Mouse (Mus musculus) forebrain, embryonic 15.5 days (tissue): ENCODE measurements at regions not wholly inside any gene's neighbourhood (a gene's known extent, or its start where the extent isn't known, plus 50 kb on each side); places are given as distances from the start of the nearest gene placed in this dataset.

Experiments
- ATAC-seq: fragments of 200-750 bp; cut with Nextera tagmentation; replicated peaks from 2 replicates; pipeline ENCODE4 v1.8.0; 2017; ENCODE audit warnings: mild to moderate bottlenecking, moderate TSS enrichment, moderate library complexity
- H3K27ac ChIP-seq: fragments of 300-500 bp; sonication (generic); replicated peaks from 2 replicates; pipeline ENCODE4 v1.5.1; 2015; ENCODE audit warnings: mild to moderate bottlenecking, inconsistent platforms
- H3K27me3 ChIP-seq: fragments of 300-500 bp; sonication (generic); 2 replicates; pipeline ENCODE4 v1.6.1; 2015; ENCODE audit warnings: inconsistent platforms
- H3K36me3 ChIP-seq: fragments of 300-500 bp; sonication (generic); 2 replicates; pipeline ENCODE4 v1.6.1; 2015; ENCODE audit warnings: mild to moderate bottlenecking, inconsistent platforms
- H3K4me1 ChIP-seq: fragments of 300-500 bp; sonication (generic); 2 replicates; pipeline ENCODE4 v1.6.1; 2015; ENCODE audit warnings: inconsistent platforms
- H3K4me2 ChIP-seq: fragments of 300-500 bp; sonication (generic); replicated peaks from 2 replicates; pipeline ENCODE4 v1.6.1; 2015; ENCODE audit warnings: mild to moderate bottlenecking, inconsistent platforms
- H3K4me3 ChIP-seq: fragments of 300-500 bp; sonication (generic); 2 replicates; pipeline ENCODE4 v1.5.1; 2015; ENCODE audit warnings: mild to moderate bottlenecking, inconsistent platforms
- H3K9ac ChIP-seq: fragments of 300-500 bp; sonication (generic); replicated peaks from 2 replicates; pipeline ENCODE4 v1.6.1; 2015; ENCODE audit warnings: mild to moderate bottlenecking, inconsistent platforms
- H3K9me3 ChIP-seq: fragments of 300-500 bp; sonication (generic); 2 replicates; pipeline ENCODE4 v1.6.1; 2016; ENCODE audit warnings: inconsistent platforms
- WGBS: fragments of 180-500 bp; shearing (Covaris S2); methylation state at CpG from one replicate; pipeline ENCODE4 v1.1.7; 2015; ENCODE audit warnings: mixed read lengths; 5-methylcytosine and 5-hydroxymethylcytosine counted together

GRCm38 (mm10) chr10:17129391-17130163 is 593.4 kb upstream of the Cited2 start:
- Histone ChIP-seq H3K4me1 (no peaks in the 10 kb centered on the region), H3K27me3 (no peaks in the 10 kb centered on the region), H3K4me3 (no peak overlapping the region), H3K9me3 (no peaks in the 10 kb centered on the region), H3K4me2 (no peak overlapping the region), H3K27ac (no peak overlapping the region), H3K36me3 (no peaks in the 10 kb centered on the region), H3K9ac (no peak overlapping the region)
- WGBS: 94% methylated on average over 4 of the region's 4 CpGs
- ATAC-seq: no peak

- Histone ChIP-seq H3K36me3 (no peaks in the 10 kb centered on the region), H3K4me2 (no peak overlapping the region), H3K4me3 (no peak overlapping the region), H3K9ac (no peak overlapping the region), H3K4me1 (no peaks in the 10 kb centered on the region), H3K27ac (no peak overlapping the region), H3K27me3 (no peaks in the 10 kb centered on the region), H3K9me3 (no peaks in the 10 kb centered on the region)
- ATAC-seq: no peak
- 90% methylated on average over 1 of the region's 1 CpGs for WGBS
These were observed 592.4 kb upstream of the Cited2 start for GRCm38 (mm10) chr10:17130661-17131060.

GRCm38 (mm10) chr10:17131763-17132162 is 591.3 kb upstream of the Cited2 start:
- H3K9me3 ChIP-seq: no peaks in the 10 kb centered on the region
- no peaks in the 10 kb centered on the region for H3K4me1 ChIP-seq
- no peaks in the 10 kb centered on the region for H3K36me3 ChIP-seq
- no peak overlapping the region for H3K27ac ChIP-seq
- no peak overlapping the region for H3K9ac ChIP-seq
- ATAC-seq: no peak
- H3K27me3 ChIP-seq: no peaks in the 10 kb centered on the region
- no peak overlapping the region for H3K4me3 ChIP-seq
- no peak overlapping the region for H3K4me2 ChIP-seq
- WGBS: 44% methylated on average over 4 of the region's 4 CpGs

- 43% methylated on average over 3 of the region's 3 CpGs for WGBS
- no peaks in the 10 kb centered on the region for H3K27me3 ChIP-seq
- H3K9me3 ChIP-seq: no peaks in the 10 kb centered on the region
- H3K9ac ChIP-seq: no peak overlapping the region
- H3K4me1 ChIP-seq: 0 out of 2 replicates have a peak, but pooled peaks cover 3% of the 10 kb centered on the region
- ATAC-seq: no peak
- H3K4me2 ChIP-seq: no peak overlapping the region
- H3K27ac ChIP-seq: no peak overlapping the region
- no peak overlapping the region for H3K4me3 ChIP-seq
- no peaks in the 10 kb centered on the region for H3K36me3 ChIP-seq
These were observed 547.6 kb upstream of the Cited2 start for GRCm38 (mm10) chr10:17175385-17175784.

GRCm38 (mm10) chr10:17177054-17177453 is 546.0 kb upstream of the Cited2 start:
- Histone ChIP-seq H3K4me2 (no peak overlapping the region), H3K9me3 (no peaks in the 10 kb centered on the region), H3K4me3 (no peak overlapping the region), H3K27me3 (no peaks in the 10 kb centered on the region), H3K36me3 (no peaks in the 10 kb centered on the region), H3K4me1 (0 out of 2 replicates have a peak, but pooled peaks cover 3% of the 10 kb centered on the region), H3K9ac (no peak overlapping the region), H3K27ac (no peak overlapping the region)
- WGBS: 31% methylated on average over 1 of the region's 1 CpGs
- ATAC-seq: no peak

DNA sequence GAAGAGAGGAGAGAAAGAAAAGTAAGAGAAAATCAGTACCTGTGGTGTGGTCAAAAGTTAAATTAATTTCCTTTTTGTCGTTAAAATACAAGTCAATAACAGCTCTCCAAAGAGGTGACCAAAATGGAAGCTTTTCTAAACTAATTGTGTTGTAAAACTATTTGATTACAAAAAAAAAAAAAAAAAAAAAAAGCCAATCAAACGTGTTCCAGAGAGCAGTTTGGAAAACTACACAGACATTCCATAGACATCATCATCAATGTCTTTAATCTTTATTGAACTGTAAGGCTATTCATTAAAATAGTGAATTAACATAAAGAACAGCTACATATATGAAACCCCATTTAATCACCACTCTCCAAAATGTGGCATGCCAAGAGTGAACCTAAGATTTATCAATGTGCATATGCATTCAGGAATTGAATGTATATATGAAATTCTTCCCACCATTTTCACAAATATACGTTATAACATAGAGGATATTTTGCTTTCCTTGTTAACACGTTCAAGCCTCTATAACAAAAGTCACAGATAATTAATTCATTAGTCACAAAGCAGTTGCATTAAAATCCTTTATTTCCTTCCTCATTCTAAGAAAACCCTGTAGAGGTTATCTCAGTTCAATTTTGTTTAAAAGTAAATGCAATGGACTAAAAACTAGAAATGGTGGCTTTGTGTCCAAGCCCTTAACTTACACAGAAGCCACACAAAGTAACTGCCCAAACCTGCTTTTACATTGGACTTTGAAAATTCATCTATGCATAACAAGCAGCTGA is 545.3 kb upstream of the Cited2 start:
- Histone ChIP-seq H3K36me3 (no peaks in the 10 kb centered on the region), H3K9ac (no peak overlapping the region), H3K4me3 (no peak overlapping the region), H3K27me3 (no peaks in the 10 kb centered on the region), H3K27ac (no peak overlapping the region), H3K9me3 (no peaks in the 10 kb centered on the region), H3K4me1 (0 out of 2 replicates have a peak, but pooled peaks cover 3% of the 10 kb centered on the region), H3K4me2 (no peak overlapping the region)
- WGBS: 40% methylated on average over 4 of the region's 4 CpGs
- no peak for ATAC-seq

- ATAC-seq: no peak; the same call in 1 of the 2 replicates
- H3K27ac ChIP-seq: no peak overlapping the region
- no peaks in the 10 kb centered on the region for H3K36me3 ChIP-seq
- no peaks in the 10 kb centered on the region for H3K27me3 ChIP-seq
- no peaks in the 10 kb centered on the region for H3K9me3 ChIP-seq
- H3K4me3 ChIP-seq: no peak overlapping the region
- H3K4me2 ChIP-seq: no peak overlapping the region
- 0 out of 2 replicates have a peak, but pooled peaks cover 3% of the 10 kb centered on the region for H3K4me1 ChIP-seq
- no peak overlapping the region for H3K9ac ChIP-seq
These were observed 544.4 kb upstream of the Cited2 start for GRCm38 (mm10) chr10:17178627-17179026.

GRCm38 (mm10) chr10:17184418-17184817 is 538.6 kb upstream of the Cited2 start:
- WGBS: 79% methylated on average over 2 of the region's 2 CpGs
- ATAC-seq: no peak
- no peaks in the 10 kb centered on the region for H3K36me3 ChIP-seq

GRCm38 (mm10) chr10:17196205-17196604 is 526.8 kb upstream of the Cited2 start:
- WGBS: 64% methylated on average over 12 of the region's 12 CpGs
- Histone ChIP-seq H3K9me3 (no peaks in the 10 kb centered on the region), H3K4me2 (no peak overlapping the region), H3K9ac (no peak overlapping the region), H3K27ac (no peak overlapping the region), H3K27me3 (no peaks in the 10 kb centered on the region), H3K4me3 (no peak overlapping the region), H3K36me3 (no peaks in the 10 kb centered on the region), H3K4me1 (no peaks in the 10 kb centered on the region)
- no peak for ATAC-seq

More at GRCm38 (mm10) chr10:17184418-17184817, 538.6 kb upstream of the Cited2 start:
- Histone ChIP-seq H3K27me3 (no peaks in the 10 kb centered on the region), H3K4me3 (no peak overlapping the region), H3K9me3 (0 out of 2 replicates have a peak, but pooled peaks cover 3% of the 10 kb centered on the region), H3K4me1 (no peaks in the 10 kb centered on the region), H3K9ac (no peak overlapping the region), H3K4me2 (no peak overlapping the region), H3K27ac (no peak overlapping the region)

- no peaks in the 10 kb centered on the region for H3K4me1 ChIP-seq
- no peaks in the 10 kb centered on the region for H3K36me3 ChIP-seq
- no peak overlapping the region for H3K27ac ChIP-seq
- 20% methylated on average over 1 of the region's 1 CpGs for WGBS
- H3K4me3 ChIP-seq: no peak overlapping the region
- H3K4me2 ChIP-seq: no peak overlapping the region
- ATAC-seq: no peak
- H3K9ac ChIP-seq: no peak overlapping the region
- H3K9me3 ChIP-seq: no peaks in the 10 kb centered on the region
- no peaks in the 10 kb centered on the region for H3K27me3 ChIP-seq
These were observed 526.4 kb upstream of the Cited2 start for GRCm38 (mm10) chr10:17196636-17197035.

GRCm38 (mm10) chr10:17200524-17201426 is 522.2 kb upstream of the Cited2 start:
- Histone ChIP-seq H3K9ac (no peak overlapping the region), H3K4me1 (peaks cover 13% of the 10 kb centered on the region), H3K27ac (no peak overlapping the region), H3K4me2 (no peak overlapping the region), H3K36me3 (no peaks in the 10 kb centered on the region), H3K27me3 (no peaks in the 10 kb centered on the region), H3K4me3 (no peak overlapping the region), H3K9me3 (no peaks in the 10 kb centered on the region)
- ATAC-seq: no peak
- WGBS: 66% methylated on average over 8 of the region's 8 CpGs

DNA sequence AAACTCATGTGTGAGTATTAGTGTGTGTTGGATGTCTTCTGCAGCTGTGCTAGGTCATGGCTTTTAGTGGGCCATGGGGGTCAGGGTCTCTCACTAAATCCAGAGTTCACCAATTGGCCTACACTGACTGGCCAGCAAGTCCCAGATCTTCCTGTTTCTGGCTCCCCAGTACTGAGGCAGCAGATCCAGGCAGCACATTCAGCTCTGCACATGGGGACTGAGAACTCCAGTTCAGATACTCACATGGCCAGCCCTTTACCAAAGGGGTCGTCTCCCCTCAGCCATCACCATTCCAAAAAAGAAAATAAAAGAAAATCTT is 521.6 kb upstream of the Cited2 start:
- H3K27me3 ChIP-seq: no peaks in the 10 kb centered on the region
- H3K4me3 ChIP-seq: no peak overlapping the region
- H3K9me3 ChIP-seq: no peaks in the 10 kb centered on the region
- no peak overlapping the region for H3K9ac ChIP-seq
- no peaks in the 10 kb centered on the region for H3K36me3 ChIP-seq
- 81% methylated on average over 1 of the region's 1 CpGs for WGBS
- H3K4me2 ChIP-seq: no peak overlapping the region
- no peak overlapping the region for H3K27ac ChIP-seq
- no peak for ATAC-seq
- H3K4me1 ChIP-seq: peaks cover 13% of the 10 kb centered on the region
